Mouse (Mus musculus) c-Kit-positive CD71-positive TER-119-positive erythroid progenitor cells, embryonic 14.5 days (primary cell): ENCODE results near the gene Osbpl10.

ENCODE experiments used
- DNase-seq: peaks from one replicate; pipeline ENCODE4 v3.0.0-alpha.2; 2013; ENCODE audit warnings: low spot score

Osbpl10 gene

GRCm38 (mm10) chr9:115163693-115164092 is 185.3 kb downstream of the Osbpl10 start:
- DNase-seq = peak; percentile 19

DNA sequence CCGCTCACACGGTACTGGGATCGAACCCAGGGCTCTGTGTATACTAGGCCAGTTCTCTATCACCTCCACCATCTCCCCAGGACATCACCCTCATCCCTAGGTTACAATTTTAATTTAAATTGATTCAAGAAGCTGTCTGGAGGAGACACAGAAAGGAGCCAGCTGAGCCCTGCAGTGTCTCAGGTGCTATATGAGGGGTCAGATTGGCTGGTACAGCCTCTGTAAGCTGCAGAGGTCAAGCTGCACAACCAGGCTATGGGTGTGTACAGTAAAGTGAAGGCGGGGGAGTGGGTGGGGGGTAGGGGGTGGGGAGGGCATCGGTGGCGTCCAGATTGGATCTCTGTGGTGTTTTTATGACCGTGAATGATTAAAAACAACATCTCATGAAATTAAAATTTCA is 186.0 kb downstream of the Osbpl10 start:
- no peak for DNase-seq

DNA sequence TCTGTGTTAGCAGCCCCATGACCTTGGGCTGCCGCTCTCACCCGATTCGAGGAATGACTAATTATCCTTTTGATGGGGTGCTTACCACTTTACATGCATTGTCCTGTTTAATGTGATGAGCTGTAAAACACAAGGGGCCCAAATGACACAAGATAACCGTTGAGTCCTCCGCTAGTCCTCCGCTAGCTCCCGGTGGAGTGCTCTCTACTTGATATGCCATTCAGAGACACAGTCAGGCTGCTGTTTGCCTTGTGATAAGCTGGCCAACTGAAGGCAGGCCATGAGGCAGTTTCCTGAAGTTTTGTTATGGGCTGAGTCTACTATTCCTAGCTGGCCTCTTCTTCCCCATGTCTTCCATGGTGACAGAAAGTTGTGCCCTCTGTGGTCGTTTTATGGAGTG is 187.6 kb downstream of the Osbpl10 start:
- DNase-seq = peak; percentile 71

- DNase-seq = no peak
Measured at GRCm38 (mm10) chr9:115169591-115169990, 191.2 kb downstream of the Osbpl10 start.

GRCm38 (mm10) chr9:115172096-115172495 is 193.7 kb downstream of the Osbpl10 start:
- no peak for DNase-seq

DNA sequence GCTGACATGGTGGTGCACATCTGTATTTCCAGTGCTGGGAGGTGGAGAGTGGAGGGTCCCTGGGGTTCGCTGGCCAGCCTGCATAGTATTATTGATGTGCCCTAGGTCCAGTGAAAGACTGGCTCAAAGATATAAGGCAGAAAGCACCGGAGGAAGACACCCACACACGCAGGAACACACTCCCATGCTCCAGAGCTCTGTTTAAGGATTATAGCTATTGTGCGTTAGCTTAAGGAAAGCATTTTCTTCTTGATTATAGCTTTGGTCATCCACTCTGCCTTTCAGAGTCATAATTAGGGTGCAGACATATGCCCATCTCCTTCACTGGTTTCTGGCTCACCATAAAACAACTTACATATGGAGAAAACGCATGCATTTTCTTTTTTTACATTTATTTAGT is 200.8 kb downstream of the Osbpl10 start:
- DNase-seq = no peak

DNA sequence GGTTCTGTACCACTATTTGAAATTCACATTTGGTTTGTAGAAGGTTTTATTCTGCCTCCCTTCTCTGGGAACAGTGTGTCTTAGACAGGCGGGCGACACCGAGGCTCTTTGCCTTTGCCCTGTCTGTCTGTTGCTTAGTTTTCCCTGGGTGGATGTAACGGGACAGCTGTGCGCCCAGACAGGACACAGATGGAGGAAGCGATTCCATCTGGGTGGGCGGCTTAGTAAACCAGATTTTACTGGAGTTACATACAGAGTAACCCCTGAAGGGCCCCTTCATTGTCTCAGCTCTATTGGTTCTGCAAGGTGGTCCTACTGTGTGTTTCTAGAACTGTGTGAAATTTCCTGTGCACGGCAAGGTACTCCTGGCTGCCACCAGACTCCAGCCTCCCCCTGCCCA is 201.6 kb downstream of the Osbpl10 start:
- no peak for DNase-seq

GRCm38 (mm10) chr9:115186402-115186801 is 208.0 kb downstream of the Osbpl10 start:
- DNase-seq = no peak

DNA sequence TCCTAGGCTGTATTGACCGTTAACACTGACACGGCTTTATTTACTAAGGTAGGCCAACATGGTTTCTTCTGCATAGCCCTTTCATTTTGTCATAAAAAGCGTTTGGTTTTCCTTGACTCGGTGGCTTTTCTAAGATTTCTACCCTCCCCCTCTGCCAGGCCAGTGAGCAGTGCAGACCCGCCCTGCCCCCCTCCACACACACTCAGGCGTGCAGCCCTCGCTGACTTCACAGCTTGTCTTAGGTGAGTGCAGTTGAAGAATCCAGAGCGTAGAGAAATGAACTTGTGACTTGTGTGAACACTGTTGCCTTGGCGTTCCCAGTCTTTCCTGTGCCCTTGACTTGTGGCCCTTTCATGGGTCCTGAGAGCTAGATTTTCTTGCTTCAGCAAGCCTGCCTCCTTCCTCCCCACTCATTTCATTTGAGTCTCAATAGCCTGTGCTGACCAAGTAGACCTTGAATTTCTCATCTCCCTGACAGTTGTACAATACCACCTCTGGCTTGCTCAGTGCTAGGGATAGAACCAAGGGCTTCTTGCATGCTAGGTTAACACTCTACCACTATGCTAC is 212.1 kb downstream of the Osbpl10 start:
- no peak for DNase-seq

- DNase-seq = no peak
Measured at GRCm38 (mm10) chr9:115192890-115193289, 214.5 kb downstream of the Osbpl10 start.

- DNase-seq = no peak
Measured at GRCm38 (mm10) chr9:115197082-115197481, 218.7 kb downstream of the Osbpl10 start.

DNA sequence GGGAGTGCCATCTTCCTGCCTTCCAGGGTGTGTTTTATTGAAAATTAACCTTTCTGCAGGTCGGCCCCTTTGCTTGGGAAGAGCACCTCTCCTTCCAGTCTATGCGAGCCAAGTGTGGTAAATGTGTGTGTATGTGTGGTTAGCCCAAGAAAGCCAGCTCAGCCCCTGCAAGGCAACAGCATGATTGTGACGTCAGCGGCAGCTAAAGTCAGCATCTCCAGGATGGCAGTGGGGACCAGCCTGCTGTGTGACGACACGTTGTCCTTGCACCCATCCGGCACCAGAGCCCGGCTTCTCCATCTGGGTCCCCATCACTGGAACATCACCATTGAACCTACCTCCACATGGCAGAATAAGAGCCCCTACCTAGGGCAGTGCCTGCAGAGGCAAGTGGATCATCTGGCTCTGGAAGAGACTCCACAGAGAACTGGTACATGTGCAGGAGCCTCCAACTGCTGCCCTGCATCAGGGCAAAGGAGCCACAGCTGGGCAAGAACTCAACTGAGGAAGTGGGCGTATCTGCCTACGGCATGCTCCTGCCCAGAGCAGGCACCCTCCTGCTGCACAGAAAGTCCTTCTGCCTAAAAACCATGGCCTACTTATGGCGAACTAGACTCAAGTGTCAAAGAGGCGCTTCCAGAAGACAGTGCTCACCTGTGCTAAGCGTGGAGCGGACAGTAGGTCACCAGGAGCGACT is 221.9 kb downstream of the Osbpl10 start:
- no peak for DNase-seq

- DNase-seq = no peak
Measured at GRCm38 (mm10) chr9:115201264-115201663, 222.9 kb downstream of the Osbpl10 start.

DNA sequence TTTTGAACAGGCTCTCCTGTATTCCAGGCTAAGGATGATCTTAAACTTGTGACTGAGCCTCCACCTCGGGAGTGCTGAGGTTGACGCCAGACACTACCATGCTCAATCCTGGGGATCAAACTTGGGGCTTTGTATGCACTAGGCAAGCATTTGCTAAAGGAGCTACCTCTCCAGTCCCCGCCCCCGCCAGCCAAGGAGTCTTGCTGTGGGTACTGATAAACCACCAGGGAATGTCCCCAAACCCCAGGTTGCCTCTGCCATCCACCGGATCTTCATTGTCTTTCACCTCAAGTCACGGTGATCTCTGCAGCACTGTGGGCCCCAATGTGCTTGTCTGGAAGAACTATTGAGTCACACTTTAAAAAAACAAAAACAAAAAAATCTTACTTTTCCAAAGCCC is 224.8 kb downstream of the Osbpl10 start:
- DNase-seq = no peak

DNA sequence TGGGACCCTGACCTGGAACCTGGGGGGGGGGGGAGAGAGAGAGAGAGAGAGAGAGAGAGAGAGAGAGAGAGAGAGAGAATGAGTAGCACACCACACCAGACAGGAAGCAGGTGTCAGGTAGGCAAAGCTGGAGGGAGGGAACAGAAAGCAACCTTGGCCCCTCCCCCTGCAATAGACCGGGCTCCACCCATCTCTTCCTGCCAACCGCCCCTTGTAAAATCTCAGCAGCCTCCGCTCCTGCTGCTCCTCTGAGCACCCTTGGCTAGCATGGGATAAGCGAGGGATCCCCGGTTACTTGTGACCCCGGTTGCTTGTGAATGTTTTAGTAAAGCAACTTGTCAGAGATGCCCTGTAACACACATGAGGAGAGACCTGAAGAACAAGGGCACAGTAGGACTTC is 227.1 kb downstream of the Osbpl10 start:
- DNase-seq = no peak

DNA sequence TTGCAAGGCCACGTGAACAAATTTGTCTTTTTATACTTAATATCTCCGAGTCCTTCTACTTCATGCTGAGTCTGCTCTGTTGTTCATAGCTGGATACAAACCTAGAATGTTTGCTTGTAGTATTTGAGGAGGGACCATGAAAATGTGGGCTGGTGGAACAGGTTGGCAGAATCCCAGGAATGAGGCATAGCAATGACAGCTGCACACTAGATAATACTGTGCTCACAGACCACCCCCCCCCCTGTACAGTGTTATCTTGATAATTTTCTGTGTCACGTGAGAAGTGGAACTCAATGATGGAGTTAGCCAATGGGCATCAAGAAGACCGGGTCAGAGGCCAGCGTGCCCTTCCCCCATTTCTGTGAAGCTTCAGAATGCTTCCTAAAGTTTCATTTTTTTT is 227.8 kb downstream of the Osbpl10 start:
- no peak for DNase-seq

DNA sequence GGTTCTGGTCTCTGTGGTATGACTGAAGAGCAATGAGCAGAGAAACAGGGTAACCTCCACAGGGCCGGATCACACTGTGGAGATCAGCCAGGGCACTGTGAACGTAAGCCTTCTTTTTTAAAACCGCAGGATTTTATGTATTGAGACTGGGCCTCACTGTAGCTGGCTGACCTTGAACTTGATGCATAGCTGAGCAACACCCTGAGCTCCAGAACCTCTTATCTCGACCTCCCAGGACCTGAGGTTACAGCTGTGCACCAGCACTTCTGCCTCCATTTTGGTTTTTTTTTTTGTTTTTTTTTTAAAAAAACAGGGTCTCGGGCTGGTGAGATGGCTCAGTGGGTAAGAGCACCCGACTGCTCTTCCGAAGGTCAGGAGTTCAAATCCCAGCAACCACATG is 231.4 kb downstream of the Osbpl10 start:
- no peak for DNase-seq

DNA sequence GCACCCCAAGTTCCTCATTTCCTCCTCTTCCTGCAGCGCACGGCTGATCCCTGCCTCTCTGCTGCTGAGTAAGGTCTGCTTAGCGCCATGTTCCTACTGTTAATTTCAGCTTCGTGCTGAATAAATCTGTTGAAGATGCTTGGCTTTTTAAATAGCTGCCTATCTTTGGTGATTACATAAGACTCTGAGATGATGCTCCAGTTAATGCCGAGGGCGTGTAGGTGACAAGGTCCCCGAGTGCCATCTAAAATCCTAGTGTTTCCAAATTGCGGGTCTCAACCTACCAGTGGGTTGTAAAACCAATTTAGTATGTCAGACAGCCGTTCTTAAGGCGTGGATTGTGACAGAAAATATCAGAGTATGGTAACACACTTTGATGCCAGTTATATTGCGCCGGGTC is 232.2 kb downstream of the Osbpl10 start:
- no peak for DNase-seq

GRCm38 (mm10) chr9:115213755-115214264 is 235.4 kb downstream of the Osbpl10 start:
- DNase-seq = no peak

DNA sequence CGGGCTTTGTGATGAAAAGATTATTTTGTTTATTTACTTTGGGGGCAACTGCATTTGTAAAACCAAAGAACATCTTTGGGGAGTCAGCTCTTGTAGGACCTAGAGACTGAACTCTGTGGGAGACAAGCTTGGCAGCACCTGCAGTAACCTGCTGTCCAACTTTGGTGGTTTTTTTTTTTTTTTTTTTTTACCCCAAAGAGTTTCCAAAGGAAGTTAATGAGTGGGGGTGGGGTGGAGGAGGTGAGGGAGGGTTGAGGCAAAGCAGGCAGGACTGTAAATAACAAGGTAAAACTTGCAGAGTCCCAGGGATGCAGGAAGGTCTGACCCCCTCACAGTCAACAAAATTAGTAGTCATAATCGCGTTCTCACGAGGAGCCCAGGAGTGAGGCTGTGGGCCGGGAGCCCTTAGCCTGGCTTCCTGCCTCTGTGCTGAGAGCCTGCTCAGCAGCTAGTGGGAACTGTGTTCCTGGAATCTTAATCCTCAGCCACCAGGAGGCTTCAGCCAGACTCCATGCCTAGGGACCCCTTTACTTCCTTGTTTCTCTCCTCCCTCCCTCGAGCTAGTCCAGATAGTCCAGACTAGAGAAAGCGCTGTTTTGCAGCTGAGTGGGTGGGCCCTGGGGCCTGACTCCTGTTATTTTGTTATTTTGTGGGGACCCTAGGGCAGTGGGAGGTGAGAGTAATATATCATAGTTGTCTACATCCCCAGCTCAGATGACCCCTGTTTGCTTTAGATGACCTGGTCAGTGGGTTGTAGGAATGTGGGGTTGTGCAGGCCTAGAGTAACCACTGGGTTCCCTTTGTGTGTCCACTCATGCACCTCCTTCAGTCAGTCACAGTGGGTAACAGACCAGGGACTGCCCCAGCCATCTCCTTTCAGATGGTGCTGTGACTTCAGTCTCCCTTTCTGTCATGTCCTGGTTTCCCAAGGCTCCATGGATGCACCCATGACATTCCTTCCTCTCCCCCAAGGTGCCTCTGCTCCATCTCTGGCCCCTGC is 236.5 kb downstream of the Osbpl10 start:
- no peak for DNase-seq

- DNase-seq = peak; percentile 63
Measured at GRCm38 (mm10) chr9:115215830-115216701, 237.7 kb downstream of the Osbpl10 start.

GRCm38 (mm10) chr9:115217984-115218383 is 239.6 kb downstream of the Osbpl10 start:
- DNase-seq = no peak
